Mouse (Mus musculus) hindbrain, embryonic 13.5 days (tissue): ENCODE measurements around the gene Tk2. TPM values are rescaled to one million over a fixed set of nuclear protein-coding genes. Genes with fewer than 3 reads are reported as not detected.

Source experiments
- ATAC-seq: fragments of 200-750 bp; cut with Nextera tagmentation; 2 replicates; pipeline ENCODE4 v1.8.0; 2017; ENCODE audit warnings: moderate TSS enrichment; ENCODE audit not compliant: low FRiP score
- H3K27ac ChIP-seq: fragments of 300-500 bp; sonication (generic); 2 replicates; pipeline ENCODE4 v1.5.1; 2015; ENCODE audit warnings: inconsistent platforms, mild to moderate bottlenecking, moderate library complexity
- H3K27me3 ChIP-seq: fragments of 300-500 bp; sonication (generic); 2 replicates; pipeline ENCODE4 v1.6.1; 2015; ENCODE audit warnings: mild to moderate bottlenecking, inconsistent platforms
- H3K36me3 ChIP-seq: fragments of 300-500 bp; sonication (generic); 2 replicates; pipeline ENCODE4 v1.6.1; 2015; ENCODE audit warnings: mild to moderate bottlenecking, inconsistent platforms
- H3K4me1 ChIP-seq: fragments of 300-500 bp; sonication (generic); replicated peaks from 2 replicates; pipeline ENCODE4 v1.6.1; 2015; ENCODE audit warnings: inconsistent platforms
- H3K4me2 ChIP-seq: fragments of 300-500 bp; sonication (generic); 2 replicates; pipeline ENCODE4 v1.6.1; 2015; ENCODE audit warnings: inconsistent platforms, mild to moderate bottlenecking, moderate library complexity
- H3K4me3 ChIP-seq: fragments of 300-500 bp; sonication (generic); 2 replicates; pipeline ENCODE4 v1.5.1; 2015; ENCODE audit warnings: mild to moderate bottlenecking, inconsistent platforms
- H3K9ac ChIP-seq: fragments of 300-500 bp; sonication (generic); 2 replicates; pipeline ENCODE4 v1.6.1; 2015; ENCODE audit warnings: mild to moderate bottlenecking, inconsistent platforms
- H3K9me3 ChIP-seq: fragments of 300-500 bp; sonication (generic); 2 replicates; pipeline ENCODE4 v1.6.1; 2016; ENCODE audit warnings: inconsistent platforms
- WGBS: fragments of 180-500 bp; shearing (Covaris S2); methylation state at CpG from one replicate; pipeline ENCODE4 v1.1.7; 2015; 5-methylcytosine and 5-hydroxymethylcytosine counted together
- polyA plus RNA-seq: library from polyadenylated mRNA; unstranded; fragments of >200 nt; fragmentation: Nextera tagmentation; extraction: Ambion mirVana; gene quantifications from 2 replicates; pipeline ENCODE4 v1.2.1, GENCODE M21; 2015

Tk2 gene
- polyA plus RNA-seq, 1 experiment from 2014 or later: 45.7 TPM

DNA sequence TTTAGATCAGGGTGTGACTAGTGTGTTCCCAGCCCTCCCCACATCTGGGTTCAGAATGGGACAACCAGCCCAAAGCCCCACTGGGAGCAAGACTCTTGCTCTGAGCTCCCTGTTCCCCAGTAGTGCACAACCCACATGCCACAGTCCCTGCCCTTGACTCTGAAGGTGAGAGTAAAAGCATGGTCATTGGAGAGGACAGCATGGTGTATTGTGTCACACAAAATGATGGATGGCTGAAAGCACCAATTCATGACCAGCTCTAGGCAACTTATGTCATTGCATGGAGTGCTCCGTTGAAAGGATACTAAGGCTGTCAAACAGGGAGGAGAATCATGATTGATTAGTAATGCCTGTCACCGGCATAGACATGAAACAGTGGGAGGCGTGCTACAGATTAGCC, 43.1 kb downstream of the Tk2 start:
- ATAC-seq: peak; percentile 54; the same call in 1 of the 2 replicates
- no peaks in the 10 kb centered on the region for H3K9me3 ChIP-seq
- WGBS: 32% methylated on average over 3 of the region's 3 CpGs

GRCm38 (mm10) chr8:104202320-104202719, 46.0 kb downstream of the Tk2 start:
- WGBS: 94% methylated on average over 4 of the region's 4 CpGs
- no peak overlapping the region for H3K9ac ChIP-seq
- H3K9me3 ChIP-seq: no peaks in the 10 kb centered on the region
- no peak overlapping the region for H3K27ac ChIP-seq
- H3K4me1 ChIP-seq: no peaks in the 10 kb centered on the region
- no peak overlapping the region for H3K4me2 ChIP-seq
- ATAC-seq: no peak
- H3K27me3 ChIP-seq: 0 out of 2 replicates have a peak, but pooled peaks cover 15% of the 10 kb centered on the region
- no peaks in the 10 kb centered on the region for H3K36me3 ChIP-seq
- H3K4me3 ChIP-seq: no peak overlapping the region

More for the DNA sequence above, 43.1 kb downstream of the Tk2 start:
- Histone ChIP-seq H3K27ac (no peak overlapping the region), H3K27me3 (0 out of 2 replicates have a peak, but pooled peaks cover 15% of the 10 kb centered on the region), H3K4me2 (no peak overlapping the region), H3K36me3 (no peaks in the 10 kb centered on the region), H3K4me1 (no peaks in the 10 kb centered on the region), H3K9ac (no peak overlapping the region), H3K4me3 (no peak overlapping the region)

GRCm38 (mm10) chr8:104201622-104202021, 46.7 kb downstream of the Tk2 start:
- Histone ChIP-seq H3K36me3 (no peaks in the 10 kb centered on the region), H3K27ac (no peak overlapping the region), H3K9me3 (no peaks in the 10 kb centered on the region), H3K4me3 (no peak overlapping the region), H3K9ac (no peak overlapping the region), H3K4me2 (no peak overlapping the region), H3K27me3 (0 out of 2 replicates have a peak, but pooled peaks cover 15% of the 10 kb centered on the region), H3K4me1 (no peaks in the 10 kb centered on the region)
- WGBS: 82% methylated on average over 3 of the region's 3 CpGs
- ATAC-seq: no peak

- 0 out of 2 replicates have a peak, but pooled peaks cover 15% of the 10 kb centered on the region for H3K27me3 ChIP-seq
- 82% methylated on average over 5 of the region's 5 CpGs for WGBS
- H3K27ac ChIP-seq: no peak overlapping the region
- H3K4me2 ChIP-seq: no peak overlapping the region
- H3K9me3 ChIP-seq: no peaks in the 10 kb centered on the region
- ATAC-seq: no peak
- H3K36me3 ChIP-seq: no peaks in the 10 kb centered on the region
- H3K4me3 ChIP-seq: no peak overlapping the region
- H3K9ac ChIP-seq: no peak overlapping the region
- H3K4me1 ChIP-seq: no peaks in the 10 kb centered on the region
Measured at GRCm38 (mm10) chr8:104199802-104200201, 48.6 kb downstream of the Tk2 start.

GRCm38 (mm10) chr8:104191496-104191895, 56.9 kb downstream of the Tk2 start:
- Histone ChIP-seq H3K4me2 (peak overlapping the region; percentile 27), H3K27me3 (peaks cover 8% of the 10 kb centered on the region), H3K9me3 (no peaks in the 10 kb centered on the region), H3K4me1 (peaks cover 15% of the 10 kb centered on the region), H3K36me3 (no peaks in the 10 kb centered on the region), H3K4me3 (no peak overlapping the region), H3K9ac (no peak overlapping the region), H3K27ac (peak overlapping the region; percentile 64)
- WGBS: 15% methylated on average over 11 of the region's 11 CpGs
- ATAC-seq: peak; percentile 82

DNA sequence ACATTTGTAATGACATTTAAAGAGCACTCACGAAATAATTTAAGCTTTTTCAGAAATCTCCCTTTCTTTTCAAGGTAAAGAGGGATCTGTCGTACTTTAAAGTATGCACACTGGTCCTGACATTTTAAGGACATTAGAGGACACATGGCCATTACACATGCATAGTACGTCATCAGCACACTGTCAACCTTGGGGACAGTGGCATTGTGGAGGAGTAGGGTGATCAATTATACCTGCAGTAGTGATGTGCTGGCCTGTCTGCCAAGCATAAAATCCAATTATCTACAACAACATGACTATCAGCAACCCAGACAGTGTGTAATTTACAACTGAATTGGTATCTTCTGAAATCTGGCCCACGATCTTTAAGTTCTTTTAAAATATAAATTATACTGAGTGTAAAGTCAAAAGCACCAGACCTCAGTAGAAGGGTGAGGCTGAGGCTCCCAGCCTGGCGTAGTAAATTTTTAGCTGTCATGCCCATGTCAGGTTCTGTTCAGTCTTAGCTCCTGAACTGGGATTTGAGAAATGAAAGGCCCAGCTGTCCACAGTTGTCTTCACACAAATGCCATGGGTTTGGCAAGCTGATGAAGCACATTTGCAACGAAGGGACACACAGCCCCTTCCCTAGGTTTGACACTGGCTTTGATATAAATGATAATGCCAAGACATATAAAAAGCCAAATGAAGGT, 57.4 kb downstream of the Tk2 start:
- peak overlapping the region; percentile 64 for H3K27ac ChIP-seq
- ATAC-seq: peak; percentile 49
- H3K27me3 ChIP-seq: peaks cover 8% of the 10 kb centered on the region

DNA sequence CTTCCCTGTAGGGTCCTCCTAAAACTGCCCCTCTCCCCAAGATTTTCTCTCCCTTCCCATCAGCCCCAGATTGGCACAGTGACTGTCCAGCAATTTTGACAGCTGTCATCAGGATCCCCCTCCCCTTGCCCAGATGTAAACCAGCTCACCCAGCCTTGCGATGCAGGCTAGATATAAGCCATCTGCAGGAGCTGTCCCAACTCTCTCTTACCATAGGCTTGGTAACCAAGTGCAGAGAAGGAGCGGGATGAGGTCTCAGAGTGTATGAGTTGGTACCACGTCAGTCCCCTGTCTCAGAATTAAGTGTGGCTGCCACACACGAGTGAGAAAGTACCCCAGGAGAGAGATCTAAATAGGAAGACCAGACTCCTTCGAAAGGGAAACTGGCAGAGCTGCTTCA, 59.9 kb downstream of the Tk2 start:
- no peak overlapping the region for H3K9ac ChIP-seq
- H3K4me3 ChIP-seq: no peak overlapping the region
- H3K27me3 ChIP-seq: peaks cover 8% of the 10 kb centered on the region
- H3K36me3 ChIP-seq: no peaks in the 10 kb centered on the region
- ATAC-seq: no peak
- no peak overlapping the region for H3K27ac ChIP-seq
- WGBS: 75% methylated on average over 5 of the region's 5 CpGs
- H3K9me3 ChIP-seq: no peaks in the 10 kb centered on the region
- peaks cover 23% of the 10 kb centered on the region for H3K4me1 ChIP-seq
- H3K4me2 ChIP-seq: no peak overlapping the region

More for the DNA sequence above, 57.4 kb downstream of the Tk2 start:
- Histone ChIP-seq H3K9ac (no peak overlapping the region), H3K36me3 (no peaks in the 10 kb centered on the region), H3K4me1 (peaks cover 15% of the 10 kb centered on the region), H3K4me2 (no peak overlapping the region), H3K9me3 (no peaks in the 10 kb centered on the region), H3K4me3 (no peak overlapping the region)
- WGBS: 44% methylated on average over 6 of the region's 6 CpGs

GRCm38 (mm10) chr8:104187622-104188021, 60.7 kb downstream of the Tk2 start:
- Histone ChIP-seq H3K27me3 (peaks cover 8% of the 10 kb centered on the region), H3K4me3 (no peak overlapping the region), H3K9me3 (no peaks in the 10 kb centered on the region), H3K36me3 (no peaks in the 10 kb centered on the region), H3K4me1 (peaks cover 23% of the 10 kb centered on the region), H3K4me2 (no peak overlapping the region), H3K27ac (no peak overlapping the region), H3K9ac (no peak overlapping the region)
- no peak for ATAC-seq
- WGBS: 92% methylated on average over 6 of the region's 6 CpGs

DNA sequence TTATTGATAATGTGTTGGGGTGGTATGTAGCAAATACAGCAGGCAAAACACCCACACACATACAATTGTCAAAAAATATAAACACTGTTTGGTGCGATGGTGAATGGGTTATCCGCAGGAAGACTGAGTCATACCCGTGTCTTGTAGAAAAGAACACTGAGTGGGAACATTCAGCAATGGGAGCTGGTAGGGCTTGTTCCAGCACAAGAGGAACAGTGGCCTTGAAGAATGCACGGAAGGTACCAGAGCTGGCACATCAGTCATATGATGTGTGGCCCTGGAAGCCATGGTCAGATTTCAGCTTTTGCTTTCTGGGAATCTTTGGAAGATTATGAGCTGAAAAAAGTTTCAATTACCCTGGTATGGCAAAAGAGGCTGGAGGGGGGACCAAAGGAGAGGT, 61.5 kb downstream of the Tk2 start:
- no peak overlapping the region for H3K4me3 ChIP-seq
- no peak overlapping the region for H3K27ac ChIP-seq
- H3K36me3 ChIP-seq: no peaks in the 10 kb centered on the region
- H3K4me1 ChIP-seq: peaks cover 19% of the 10 kb centered on the region
- peaks cover 11% of the 10 kb centered on the region for H3K27me3 ChIP-seq
- H3K4me2 ChIP-seq: no peak overlapping the region
- no peak for ATAC-seq
- H3K9ac ChIP-seq: no peak overlapping the region
- WGBS: 91% methylated on average over 4 of the region's 4 CpGs
- no peaks in the 10 kb centered on the region for H3K9me3 ChIP-seq

DNA sequence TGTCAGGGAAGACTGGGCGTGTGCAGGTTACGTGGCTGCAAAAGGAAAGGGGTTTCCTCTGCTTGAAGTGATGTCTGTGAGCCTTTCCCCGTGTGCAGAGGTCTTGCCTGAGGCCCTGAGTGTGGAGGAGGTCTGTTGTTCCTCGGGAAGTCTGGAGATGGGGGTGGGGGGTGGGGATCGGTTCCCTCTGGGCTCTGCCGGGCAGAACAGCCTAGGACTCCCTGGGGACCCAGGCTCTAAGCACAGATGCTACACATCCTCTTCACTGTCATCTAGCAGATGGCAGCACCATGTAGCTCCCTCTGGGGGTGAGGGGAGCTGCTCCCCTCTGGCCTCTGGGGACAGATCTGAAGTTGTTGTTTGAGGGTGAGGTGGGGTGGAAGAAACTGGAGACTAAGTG, 63.5 kb downstream of the Tk2 start:
- H3K4me2 ChIP-seq: no peak overlapping the region
- 24% methylated on average over 6 of the region's 6 CpGs for WGBS
- no peak overlapping the region for H3K9ac ChIP-seq
- peak; percentile 50; the same call in 1 of the 2 replicates for ATAC-seq
- peaks cover 8% of the 10 kb centered on the region for H3K4me1 ChIP-seq
- no peaks in the 10 kb centered on the region for H3K36me3 ChIP-seq
- H3K9me3 ChIP-seq: no peaks in the 10 kb centered on the region
- peak overlapping the region; percentile 23; the same call in 1 of the 2 replicates for H3K27ac ChIP-seq
- peaks cover 11% of the 10 kb centered on the region for H3K27me3 ChIP-seq
- H3K4me3 ChIP-seq: no peak overlapping the region

GRCm38 (mm10) chr8:104177054-104177453, 71.3 kb downstream of the Tk2 start:
- ATAC-seq: no peak
- H3K27ac ChIP-seq: no peak overlapping the region

More at GRCm38 (mm10) chr8:104177054-104177453, 71.3 kb downstream of the Tk2 start:
- H3K36me3 ChIP-seq: no peaks in the 10 kb centered on the region
- no peak overlapping the region for H3K9ac ChIP-seq
- H3K4me2 ChIP-seq: no peak overlapping the region
- no peak overlapping the region for H3K4me3 ChIP-seq
- peaks cover 18% of the 10 kb centered on the region for H3K27me3 ChIP-seq
- peaks cover 3% of the 10 kb centered on the region; the same call in 1 of the 2 replicates for H3K4me1 ChIP-seq
- H3K9me3 ChIP-seq: no peaks in the 10 kb centered on the region
- WGBS: 94% methylated on average over 4 of the region's 4 CpGs
